ENCODE assay signal across 7 mouse cellular contexts in genomic region chr12:100200645-100201362, GRCm38 (mm10). TPM values are rescaled to one million over a fixed set of nuclear protein-coding genes. Genes with fewer than 3 reads are reported as not detected.
DNase-seq lines count a peak whose midpoint lies in the region; ATAC-seq lines count a peak whose summit lies in the region.

No protein-coding gene starts in this region.

- peak overlapping the region; percentile 69 for H3K27ac ChIP-seq in lung, embryonic 16.5 days (ENCODE audit: low read length)
- H3K27ac ChIP-seq in embryonic facial prominence, embryonic 10.5 days (replicated peaks) = peak overlapping the region; percentile 93
- peak overlapping the region; percentile 94 for H3K27ac ChIP-seq in hindbrain, embryonic 15.5 days (replicated peaks)
- peak overlapping the region; percentile 82 for H3K27ac ChIP-seq in midbrain, embryonic 12.5 days (replicated peaks)

- peak; percentile 11; the same call in 1 of the 2 replicates for ATAC-seq in lung, embryonic 16.5 days (ENCODE audit: low read depth)
- ATAC-seq in activated CD4-positive, CD25-positive, alpha-beta regulatory T cell, adult 4 months = peak; percentile 19
- ATAC-seq in hindbrain, embryonic 15.5 days (ENCODE audit: low FRiP score, low read depth) = peak; percentile 23; the same call in 1 of the 2 replicates
- peak; percentile 24 for ATAC-seq in midbrain, embryonic 12.5 days (ENCODE audit: low FRiP score, low read depth)

- H3K4me2 ChIP-seq in lung, embryonic 16.5 days (ENCODE audit: low read depth, low read length) = peak overlapping the region; percentile 97
- peak overlapping the region; percentile 96 for H3K4me2 ChIP-seq in hindbrain, embryonic 15.5 days
- H3K4me2 ChIP-seq in midbrain, embryonic 12.5 days (replicated peaks) = peak overlapping the region; percentile 96

- H3K36me3 ChIP-seq in lung, embryonic 16.5 days (ENCODE audit: control insufficient read depth, insufficient read depth, low read length) = peaks cover 25% of the 10 kb centered on the region
- peaks cover 36% of the 10 kb centered on the region for H3K36me3 ChIP-seq in embryonic facial prominence, embryonic 10.5 days (replicated peaks)
- H3K36me3 ChIP-seq in hindbrain, embryonic 15.5 days = peaks cover 29% of the 10 kb centered on the region
- H3K36me3 ChIP-seq in midbrain, embryonic 12.5 days = peaks cover 34% of the 10 kb centered on the region

- WGBS in lung, embryonic 16.5 days = 2% methylated on average over 29 of the region's 29 CpGs
- 7% methylated on average over 29 of the region's 29 CpGs for WGBS in embryonic facial prominence, embryonic 10.5 days
- WGBS in hindbrain, embryonic 15.5 days = 3% methylated on average over 29 of the region's 29 CpGs
- 9% methylated on average over 27 of the region's 29 CpGs for WGBS in midbrain, embryonic 12.5 days

- peak overlapping the region; percentile 83 for H3K9ac ChIP-seq in lung, embryonic 16.5 days (ENCODE audit: low read length)
- peak overlapping the region; percentile 100 for H3K9ac ChIP-seq in hindbrain, embryonic 15.5 days
- peak overlapping the region; percentile 99 for H3K9ac ChIP-seq in midbrain, embryonic 12.5 days (replicated peaks)

- H3K4me1 ChIP-seq in lung, embryonic 16.5 days (replicated peaks; ENCODE audit: control insufficient read depth, insufficient read depth, low read length) = peaks cover 21% of the 10 kb centered on the region
- H3K4me1 ChIP-seq in embryonic facial prominence, embryonic 10.5 days = peaks cover 29% of the 10 kb centered on the region
- peaks cover 34% of the 10 kb centered on the region for H3K4me1 ChIP-seq in hindbrain, embryonic 15.5 days (replicated peaks)
- peaks cover 28% of the 10 kb centered on the region for H3K4me1 ChIP-seq in midbrain, embryonic 12.5 days

- no peaks in the 10 kb centered on the region for H3K9me3 ChIP-seq in lung, embryonic 16.5 days (ENCODE audit: control insufficient read depth, low read length)
- no peaks in the 10 kb centered on the region for H3K9me3 ChIP-seq in embryonic facial prominence, embryonic 10.5 days
- no peaks in the 10 kb centered on the region for H3K9me3 ChIP-seq in hindbrain, embryonic 15.5 days
- H3K9me3 ChIP-seq in midbrain, embryonic 12.5 days = no peaks in the 10 kb centered on the region

- H3K4me3 ChIP-seq in lung, embryonic 16.5 days (ENCODE audit: low read length) = peak overlapping the region; percentile 98
- peak overlapping the region; percentile 93 for H3K4me3 ChIP-seq in embryonic facial prominence, embryonic 10.5 days
- H3K4me3 ChIP-seq in hindbrain, embryonic 15.5 days = peak overlapping the region; percentile 100
- peak overlapping the region; percentile 100 for H3K4me3 ChIP-seq in midbrain, embryonic 12.5 days

- no peak for DNase-seq in lung, postnatal 14 days
- peak; percentile 65 for DNase-seq in embryonic facial prominence, embryonic 10.5 days (ENCODE audit: low spot score)
- DNase-seq in right cerebral cortex, postnatal 14 days = no peak

- no peaks in the 10 kb centered on the region for H3K27me3 ChIP-seq in lung, embryonic 16.5 days (ENCODE audit: control insufficient read depth, insufficient read depth, low read depth, low read length)
- no peaks in the 10 kb centered on the region; the same call in 1 of the 2 replicates for H3K27me3 ChIP-seq in embryonic facial prominence, embryonic 10.5 days (replicated peaks; ENCODE audit: low read depth, poor library complexity, severe bottlenecking)
- H3K27me3 ChIP-seq in hindbrain, embryonic 15.5 days = no peaks in the 10 kb centered on the region
- H3K27me3 ChIP-seq in midbrain, embryonic 12.5 days = 0 out of 2 replicates have a peak, but pooled peaks cover 7% of the 10 kb centered on the region

RNA-seq across cellular contexts. Expression of gene Calm1, which starts 1.6 kb away (rescaled TPM):
- 1,745 and 1,859 TPM in 2 replicates for polyA plus RNA-seq in lung, embryonic 16.5 days (2015; fragmentation: Nextera tagmentation; extraction: Ambion mirVana)
- polyA plus RNA-seq in activated CD4-positive, CD25-positive, alpha-beta regulatory T cell, adult 4 months (2017; shearing (Covaris generic)) = 1,000 to 10,000 TPM; 1,514 to 2,306 TPM
- polyA plus RNA-seq in embryonic facial prominence, embryonic 10.5 days (2016; fragmentation: Nextera tagmentation; extraction: Ambion mirVana) = 1,151 and 1,166 TPM in 2 replicates
- 2,617 and 2,778 TPM in 2 replicates for polyA plus RNA-seq in hindbrain, embryonic 15.5 days (2015; fragmentation: Nextera tagmentation; extraction: Ambion mirVana)
- 1,734 and 1,740 TPM in 2 replicates for polyA plus RNA-seq in midbrain, embryonic 12.5 days (2016; fragmentation: Nextera tagmentation; extraction: Ambion mirVana)

RNA-seq across cellular contexts. Expression of gene Nrde2, which starts 41.4 kb away (rescaled TPM):
- polyA plus RNA-seq in lung, embryonic 16.5 days (2015; fragmentation: Nextera tagmentation; extraction: Ambion mirVana) = 13.2 and 14.7 TPM in 2 replicates
- 10 to 100 TPM; 13.0 to 15.3 TPM for polyA plus RNA-seq in activated CD4-positive, CD25-positive, alpha-beta regulatory T cell, adult 4 months (2017; shearing (Covaris generic))
- polyA plus RNA-seq in embryonic facial prominence, embryonic 10.5 days (2016; fragmentation: Nextera tagmentation; extraction: Ambion mirVana) = 16.0 and 16.2 TPM in 2 replicates
- polyA plus RNA-seq in hindbrain, embryonic 15.5 days (2015; fragmentation: Nextera tagmentation; extraction: Ambion mirVana) = 12.5 and 13.4 TPM in 2 replicates
- 14.9 and 15.4 TPM in 2 replicates for polyA plus RNA-seq in midbrain, embryonic 12.5 days (2016; fragmentation: Nextera tagmentation; extraction: Ambion mirVana)
